Comparison of ENCODE assay signal across 12 mouse cellular contexts in genomic region chr1:190204378-190205070, GRCm38 (mm10).
"Had no signal": no experiment of that assay in that cellular context is flagged by ENCODE, and none has a peak within 500 bp of the region (broad histone marks: within the 10 kb centered on the region; RNA-seq: fewer than 3 reads in every experiment).

No protein-coding gene starts in this region.

- H3K4me2 ChIP-seq: intestine, embryonic 15.5 days; limb, embryonic 13.5 days; midbrain, embryonic 12.5 days had no signal

- ATAC-seq: intestine, embryonic 15.5 days had no signal

- H3K27me3 ChIP-seq: intestine, embryonic 15.5 days; limb, embryonic 13.5 days; megakaryocyte, embryonic 14.5 days had no signal

- H3K4me3 ChIP-seq: intestine, embryonic 15.5 days; limb, embryonic 13.5 days; megakaryocyte, embryonic 14.5 days; midbrain, embryonic 12.5 days had no signal

- H3K9me3 ChIP-seq: intestine, embryonic 15.5 days; limb, embryonic 13.5 days; midbrain, embryonic 12.5 days had no signal

- H3K4me1 ChIP-seq: intestine, embryonic 15.5 days; limb, embryonic 13.5 days; megakaryocyte, embryonic 14.5 days; midbrain, embryonic 12.5 days had no signal

- H3K27ac ChIP-seq: intestine, embryonic 15.5 days; limb, embryonic 13.5 days; macrophage; midbrain, embryonic 12.5 days had no signal

- H3K36me3 ChIP-seq: intestine, embryonic 15.5 days; limb, embryonic 13.5 days; midbrain, embryonic 12.5 days had no signal

- DNase-seq: kidney, adult 18-20 months; kidney, postnatal 14 days; left cerebral cortex, postnatal 4 days; lung, adult 2 months; lung, postnatal 14 days; right cerebral cortex, postnatal 14 days; thymus, postnatal 36 days had no signal

- H3K9ac ChIP-seq: intestine, embryonic 15.5 days; limb, embryonic 13.5 days; midbrain, embryonic 12.5 days had no signal
